Mouse (Mus musculus): ENCODE results near the gene Nop2. TPM values are rescaled to one million over a fixed set of nuclear protein-coding genes. Genes with fewer than 3 reads are reported as not detected.

Nop2 gene
- polyA plus RNA-seq, 1 experiment from 2014 or later, result 32.1 TPM

DNA sequence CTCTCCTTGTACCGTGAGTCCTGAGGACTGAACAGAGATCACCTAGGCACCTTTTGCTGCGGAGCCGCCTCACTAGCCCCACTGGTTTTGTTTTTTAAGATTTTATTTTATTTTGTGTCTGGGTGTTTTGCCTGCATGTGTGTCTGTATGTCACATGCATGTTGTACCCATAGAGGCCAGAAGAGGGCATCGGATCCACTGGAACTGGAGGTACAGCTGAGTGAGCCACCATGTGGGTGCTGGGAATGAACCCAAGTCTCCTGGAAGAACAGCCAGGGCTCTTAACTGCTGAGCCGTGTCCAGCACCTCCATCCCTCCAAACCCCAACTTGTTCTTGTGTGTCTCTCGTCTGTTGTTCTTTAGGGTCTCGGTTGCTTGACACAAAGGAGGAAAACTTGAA is 20.8 kb upstream of the Nop2 start:
- Histone ChIP-seq H3K4me2 (no peak overlapping the region), H3K27ac (replicated peaks) (no peak overlapping the region), H3K9me3 (replicated peaks) (no peaks in the 10 kb centered on the region), H3K4me1 (replicated peaks) (no peaks in the 10 kb centered on the region), H3K9ac (no peak overlapping the region), H3K4me3 (replicated peaks) (no peak overlapping the region), H3K27me3 (no peaks in the 10 kb centered on the region), H3K36me3 (replicated peaks) (peaks cover 98% of the 10 kb centered on the region)
- no peak for ATAC-seq (ENCODE audit: insufficient read depth)
- WGBS (ENCODE audit: insufficient replicate concordance), result 88% methylated on average over 7 of the region's 7 CpGs

DNA sequence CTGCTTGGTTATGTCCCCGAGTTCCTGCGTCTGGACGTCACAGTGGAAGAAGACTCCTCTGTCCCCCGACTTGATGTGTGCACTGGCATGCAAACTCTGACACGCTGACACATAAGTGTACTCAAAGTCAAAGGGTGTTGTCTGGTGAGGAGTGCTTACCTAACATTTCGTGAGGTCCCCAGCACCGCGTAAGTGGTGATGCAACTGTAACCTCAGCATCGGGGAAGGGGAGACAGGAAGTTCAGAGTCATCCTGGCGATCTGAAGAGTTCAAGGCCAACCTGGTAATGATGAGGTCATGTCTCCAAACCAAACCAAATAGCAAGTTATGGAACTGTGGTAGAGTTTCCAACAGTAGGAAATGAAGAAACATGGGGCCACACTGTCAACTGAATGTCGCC is 19.2 kb upstream of the Nop2 start:
- H3K4me1 ChIP-seq (replicated peaks), result no peaks in the 10 kb centered on the region
- no peak overlapping the region for H3K27ac ChIP-seq (replicated peaks)
- H3K9ac ChIP-seq, result no peak overlapping the region
- no peak for ATAC-seq (ENCODE audit: insufficient read depth)
- no peak overlapping the region for H3K4me3 ChIP-seq (replicated peaks)
- H3K4me2 ChIP-seq, result no peak overlapping the region
- WGBS (ENCODE audit: insufficient replicate concordance), result 78% methylated on average over 11 of the region's 11 CpGs
- peaks cover 98% of the 10 kb centered on the region for H3K36me3 ChIP-seq (replicated peaks)
- no peaks in the 10 kb centered on the region for H3K27me3 ChIP-seq
- H3K9me3 ChIP-seq (replicated peaks), result no peaks in the 10 kb centered on the region

DNA sequence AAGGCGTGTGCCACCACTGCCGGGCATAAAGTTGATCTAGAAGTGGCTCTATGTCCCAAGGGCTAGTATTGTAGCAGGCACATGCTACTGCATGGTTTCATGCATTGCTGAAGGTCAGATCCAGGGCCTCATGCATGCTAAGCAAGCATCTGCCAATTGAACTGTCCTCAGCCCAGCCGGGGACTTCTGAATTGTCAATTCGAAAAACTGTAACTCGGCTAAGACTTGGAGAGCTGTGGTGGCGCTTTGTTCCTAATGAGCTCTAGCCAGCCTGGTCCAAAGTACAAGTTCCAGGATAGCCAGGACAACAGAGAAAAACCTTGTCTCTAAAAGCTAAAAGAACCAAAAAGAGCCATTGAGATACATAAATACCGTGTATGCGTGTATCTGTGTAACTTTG is 12.3 kb upstream of the Nop2 start:
- Histone ChIP-seq H3K4me1 (replicated peaks) (no peaks in the 10 kb centered on the region), H3K27me3 (no peaks in the 10 kb centered on the region), H3K9me3 (replicated peaks) (no peaks in the 10 kb centered on the region), H3K9ac (no peak overlapping the region), H3K4me3 (replicated peaks) (no peak overlapping the region), H3K27ac (replicated peaks) (no peak overlapping the region), H3K4me2 (no peak overlapping the region), H3K36me3 (replicated peaks) (peaks cover 97% of the 10 kb centered on the region)
- WGBS (ENCODE audit: insufficient replicate concordance), result 87% methylated on average over 8 of the region's 8 CpGs
- no peak for ATAC-seq (ENCODE audit: insufficient read depth)

- H3K27me3 ChIP-seq, result no peaks in the 10 kb centered on the region
- H3K4me2 ChIP-seq, result no peak overlapping the region
- H3K27ac ChIP-seq (replicated peaks), result no peak overlapping the region
- no peak for ATAC-seq (ENCODE audit: insufficient read depth)
- no peak overlapping the region for H3K9ac ChIP-seq
- H3K4me3 ChIP-seq (replicated peaks), result no peak overlapping the region
- WGBS (ENCODE audit: insufficient replicate concordance), result 87% methylated on average over 12 of the region's 12 CpGs
- H3K4me1 ChIP-seq (replicated peaks), result peaks cover 24% of the 10 kb centered on the region
- peaks cover 76% of the 10 kb centered on the region for H3K36me3 ChIP-seq (replicated peaks)
- H3K9me3 ChIP-seq (replicated peaks), result no peaks in the 10 kb centered on the region
These were observed 3.0 kb upstream of the Nop2 start for GRCm38 (mm10) chr6:125128724-125129123.

DNA sequence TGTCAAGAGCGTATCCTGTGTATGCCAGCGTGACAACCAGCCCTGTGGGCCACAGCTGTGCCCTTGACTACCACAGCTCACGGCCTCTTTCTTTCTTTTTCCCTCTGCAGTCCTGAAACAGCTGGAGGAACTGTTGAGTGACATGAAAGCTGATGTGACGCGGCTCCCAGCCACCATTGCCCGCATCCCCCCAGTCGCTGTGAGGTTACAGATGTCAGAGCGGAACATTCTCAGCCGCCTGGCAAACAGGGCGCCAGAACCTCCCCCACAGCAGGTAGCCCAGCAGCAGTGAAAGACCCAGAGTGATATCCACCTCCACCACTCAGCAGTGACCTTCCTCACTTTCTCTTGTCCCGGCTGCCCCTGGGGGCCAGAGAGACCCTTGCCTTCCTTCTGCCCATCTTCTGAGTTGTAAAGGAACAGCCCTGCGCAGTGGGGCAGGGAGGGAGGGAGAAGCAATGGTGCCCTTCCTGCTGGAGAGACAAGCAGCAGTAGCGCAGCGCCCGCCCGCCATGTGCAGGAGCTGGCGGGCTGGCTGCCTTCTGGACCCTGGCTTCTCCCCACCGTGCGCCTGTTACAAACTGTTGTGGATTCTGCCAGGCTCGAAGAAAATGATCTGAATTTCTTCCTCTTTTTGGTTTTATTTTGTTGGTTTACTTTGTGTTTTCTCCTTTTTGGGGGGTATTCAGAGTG is 1.9 kb upstream of the Nop2 start:
- Histone ChIP-seq H3K4me2 (no peak overlapping the region), H3K36me3 (replicated peaks) (peaks cover 76% of the 10 kb centered on the region), H3K9ac (no peak overlapping the region), H3K4me1 (replicated peaks) (peaks cover 24% of the 10 kb centered on the region), H3K9me3 (replicated peaks) (no peaks in the 10 kb centered on the region), H3K4me3 (replicated peaks) (no peak overlapping the region), H3K27me3 (no peaks in the 10 kb centered on the region), H3K27ac (replicated peaks) (no peak overlapping the region)
- ATAC-seq (ENCODE audit: insufficient read depth), result no peak
- 85% methylated on average over 20 of the region's 20 CpGs for WGBS (ENCODE audit: insufficient replicate concordance)

DNA sequence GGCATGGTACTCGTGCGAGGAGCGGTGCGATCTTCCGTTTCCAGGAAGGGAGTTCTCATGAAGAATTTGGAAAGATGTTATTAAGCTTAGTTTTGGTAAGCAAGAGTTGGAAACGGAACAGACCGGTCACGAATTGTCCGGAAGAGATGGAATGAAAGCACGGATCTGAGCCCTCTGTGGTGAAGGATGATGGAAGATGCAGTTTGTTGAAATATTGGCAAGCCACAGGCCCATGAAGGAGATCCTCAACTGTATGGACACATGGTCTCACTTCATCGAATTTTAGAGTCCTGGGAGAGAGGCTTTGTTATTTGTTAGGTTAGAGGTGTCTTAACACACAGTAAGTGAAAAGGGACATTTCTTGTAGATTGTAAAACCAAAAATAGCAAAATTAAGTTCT is 761 bp downstream of the Nop2 start:
- Histone ChIP-seq H3K9me3 (replicated peaks) (no peaks in the 10 kb centered on the region), H3K27ac (replicated peaks) (peak overlapping the region; percentile 83), H3K4me3 (replicated peaks) (peak overlapping the region; percentile 94), H3K36me3 (replicated peaks) (peaks cover 75% of the 10 kb centered on the region), H3K4me2 (peak overlapping the region; percentile 89), H3K27me3 (no peaks in the 10 kb centered on the region), H3K9ac (peak overlapping the region; percentile 79), H3K4me1 (replicated peaks) (peaks cover 24% of the 10 kb centered on the region)
- WGBS (ENCODE audit: insufficient replicate concordance), result 4% methylated on average over 11 of the region's 11 CpGs
- no peak for ATAC-seq (ENCODE audit: insufficient read depth)

DNA sequence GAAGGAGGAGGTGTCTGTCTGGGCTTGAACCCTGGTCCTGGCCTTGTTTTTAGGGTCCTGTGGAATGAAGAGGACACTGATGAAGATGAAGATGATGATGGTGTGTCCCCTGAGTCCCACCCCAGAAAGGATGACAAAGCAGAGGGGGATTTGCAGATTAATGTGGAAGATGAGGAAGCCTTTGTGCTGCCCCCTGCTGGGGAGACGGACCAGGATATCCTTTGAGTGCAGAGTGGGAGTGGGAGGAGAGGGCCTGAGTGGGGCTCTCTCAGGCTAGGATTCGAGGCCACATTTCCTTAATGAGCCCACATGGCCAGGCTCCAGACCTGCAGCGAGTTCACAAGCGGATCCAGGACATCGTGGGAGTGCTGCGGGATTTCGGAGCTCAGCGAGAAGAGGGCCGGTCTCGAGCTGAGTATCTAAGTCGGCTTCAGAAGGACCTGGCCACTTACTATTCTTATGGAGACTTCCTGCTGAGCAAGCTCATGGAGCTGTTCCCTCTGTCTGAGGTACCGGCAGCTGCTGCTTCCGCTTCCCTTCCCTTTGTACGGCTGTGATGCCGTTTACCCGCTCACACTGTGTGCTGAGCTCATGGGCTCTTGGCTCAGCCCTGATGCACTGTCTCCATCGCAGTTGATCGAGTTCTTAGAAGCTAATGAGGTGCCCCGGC is 5.4 kb downstream of the Nop2 start:
- Histone ChIP-seq H3K27me3 (no peaks in the 10 kb centered on the region), H3K4me1 (replicated peaks) (peaks cover 14% of the 10 kb centered on the region), H3K4me3 (replicated peaks) (no peak overlapping the region), H3K27ac (replicated peaks) (no peak overlapping the region), H3K9ac (no peak overlapping the region), H3K4me2 (no peak overlapping the region), H3K36me3 (replicated peaks) (peaks cover 89% of the 10 kb centered on the region), H3K9me3 (replicated peaks) (no peaks in the 10 kb centered on the region)
- WGBS (ENCODE audit: insufficient replicate concordance), result 82% methylated on average over 19 of the region's 19 CpGs
- no peak for ATAC-seq (ENCODE audit: insufficient read depth)

DNA sequence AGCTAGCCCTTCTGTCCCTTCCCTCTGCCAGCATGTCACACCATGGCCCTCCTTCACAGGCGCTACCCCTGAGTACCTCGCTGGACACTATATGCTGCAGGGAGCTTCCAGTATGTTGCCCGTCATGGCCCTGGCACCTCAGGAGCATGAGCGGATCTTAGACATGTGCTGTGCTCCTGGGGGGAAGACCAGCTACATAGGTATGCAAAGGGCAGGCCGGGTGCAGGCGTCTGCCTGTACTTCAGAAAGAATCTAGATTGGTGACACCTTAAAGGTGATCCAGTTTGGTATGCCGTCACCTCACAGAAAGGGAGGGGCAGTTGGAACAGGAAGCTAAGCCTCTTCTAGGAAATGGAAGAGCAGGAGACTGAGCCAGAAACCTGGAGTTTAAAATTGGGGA is 8.0 kb downstream of the Nop2 start:
- H3K4me1 ChIP-seq (replicated peaks), result peaks cover 10% of the 10 kb centered on the region
- peaks cover 92% of the 10 kb centered on the region for H3K36me3 ChIP-seq (replicated peaks)
- no peak overlapping the region for H3K4me2 ChIP-seq
- no peak overlapping the region for H3K9ac ChIP-seq
- H3K27ac ChIP-seq (replicated peaks), result no peak overlapping the region
- H3K27me3 ChIP-seq, result no peaks in the 10 kb centered on the region
- H3K4me3 ChIP-seq (replicated peaks), result no peak overlapping the region
- H3K9me3 ChIP-seq (replicated peaks), result no peaks in the 10 kb centered on the region
- whole genome bisulfite sequencing (ENCODE audit: insufficient replicate concordance), result 84% methylated on average over 7 of the region's 7 CpGs
- ATAC-seq (ENCODE audit: insufficient read depth), result no peak

GRCm38 (mm10) chr6:125142436-125142835 is 10.7 kb downstream of the Nop2 start:
- H3K4me3 ChIP-seq (replicated peaks), result no peak overlapping the region
- H3K4me2 ChIP-seq, result no peak overlapping the region
- no peak overlapping the region for H3K27ac ChIP-seq (replicated peaks)
- peaks cover 67% of the 10 kb centered on the region for H3K36me3 ChIP-seq (replicated peaks)
- H3K9ac ChIP-seq, result no peak overlapping the region
- H3K4me1 ChIP-seq (replicated peaks), result peaks cover 37% of the 10 kb centered on the region
- WGBS (ENCODE audit: insufficient replicate concordance), result 81% methylated on average over 8 of the region's 8 CpGs
- ATAC-seq (ENCODE audit: insufficient read depth), result no peak
- H3K9me3 ChIP-seq (replicated peaks), result no peaks in the 10 kb centered on the region
- H3K27me3 ChIP-seq, result no peaks in the 10 kb centered on the region

DNA sequence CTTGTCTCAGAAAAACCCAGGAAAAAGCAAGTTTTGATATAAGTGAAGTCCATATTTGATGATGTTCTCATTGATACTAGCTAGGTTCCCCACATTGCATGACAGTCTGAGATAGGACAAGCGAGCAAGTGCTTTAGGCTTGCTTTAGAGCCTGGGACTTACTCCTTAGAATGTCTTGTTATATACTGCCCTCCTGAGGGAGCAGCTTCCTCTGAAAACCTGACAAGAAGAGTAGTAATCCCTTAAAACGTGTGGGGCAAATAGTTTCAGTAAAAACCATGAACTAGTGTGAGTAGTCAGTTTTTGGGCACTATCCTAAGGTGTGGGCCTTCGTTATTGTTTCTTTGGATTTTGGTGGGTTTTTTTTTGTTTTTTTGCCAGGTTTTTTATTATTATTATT is 11.4 kb downstream of the Nop2 start:
- H3K9me3 ChIP-seq (replicated peaks), result no peaks in the 10 kb centered on the region
- no peak overlapping the region for H3K4me2 ChIP-seq
- no peak for ATAC-seq (ENCODE audit: insufficient read depth)
- peaks cover 60% of the 10 kb centered on the region for H3K36me3 ChIP-seq (replicated peaks)
- no peaks in the 10 kb centered on the region for H3K27me3 ChIP-seq
- no peak overlapping the region for H3K4me3 ChIP-seq (replicated peaks)
- WGBS (ENCODE audit: insufficient replicate concordance), result 58% methylated on average over 3 of the region's 3 CpGs
- H3K27ac ChIP-seq (replicated peaks), result no peak overlapping the region
- H3K4me1 ChIP-seq (replicated peaks), result peaks cover 44% of the 10 kb centered on the region
- no peak overlapping the region for H3K9ac ChIP-seq

- Histone ChIP-seq H3K4me2 (no peak overlapping the region; the same call in 1 of the 2 replicates), H3K9ac (no peak overlapping the region), H3K27ac (replicated peaks) (peak overlapping the region; percentile 64; the same call in 1 of the 2 replicates), H3K4me3 (replicated peaks) (no peak overlapping the region), H3K9me3 (replicated peaks) (no peaks in the 10 kb centered on the region), H3K4me1 (replicated peaks) (peaks cover 51% of the 10 kb centered on the region), H3K27me3 (no peaks in the 10 kb centered on the region), H3K36me3 (replicated peaks) (peaks cover 53% of the 10 kb centered on the region)
- no peak for ATAC-seq (ENCODE audit: insufficient read depth)
- WGBS (ENCODE audit: insufficient replicate concordance), result 79% methylated on average over 9 of the region's 9 CpGs
These were observed 12.2 kb downstream of the Nop2 start for GRCm38 (mm10) chr6:125143904-125144303.

Data from liver, embryonic 15.5 days (tissue).